In genomic region chr5:103208021-103208511, GRCm38 (mm10) we compare ENCODE assay signal across 10 mouse cellular contexts. TPM values are rescaled to one million over a fixed set of nuclear protein-coding genes. Genes with fewer than 3 reads are reported as not detected.
A peak's percentile ranks its signal among the peaks of the same experiment; 100 is the strongest.
DNase-seq lines count a peak whose midpoint lies in the region; ATAC-seq lines count a peak whose summit lies in the region.
"Had no signal": no experiment of that assay in that cellular context is flagged by ENCODE, and none has a peak within 500 bp of the region (broad histone marks: within the 10 kb centered on the region; RNA-seq: fewer than 3 reads in every experiment).

No protein-coding gene starts in this region.

- H3K27ac ChIP-seq in hindbrain, embryonic 13.5 days: peak overlapping the region; percentile 95
- peak overlapping the region; percentile 97 for H3K27ac ChIP-seq in midbrain, embryonic 16.5 days (ENCODE audit: low read length)
- no peak overlapping the region for H3K27ac ChIP-seq in embryonic facial prominence, embryonic 10.5 days (replicated peaks)
- H3K27ac ChIP-seq: kidney, postnatal 0 days had no signal

- H3K9ac ChIP-seq in hindbrain, embryonic 13.5 days: peak overlapping the region; percentile 91
- H3K9ac ChIP-seq in midbrain, embryonic 16.5 days (ENCODE audit: low read depth, low read length): peak overlapping the region; percentile 84

- peaks cover 35% of the 10 kb centered on the region for H3K4me1 ChIP-seq in hindbrain, embryonic 13.5 days (replicated peaks)
- peaks cover 20% of the 10 kb centered on the region for H3K4me1 ChIP-seq in midbrain, embryonic 16.5 days (ENCODE audit: control insufficient read depth, insufficient read depth, low read length)
- H3K4me1 ChIP-seq in embryonic facial prominence, embryonic 10.5 days: peaks cover 16% of the 10 kb centered on the region

- H3K27me3 ChIP-seq in hindbrain, embryonic 13.5 days: no peaks in the 10 kb centered on the region
- H3K27me3 ChIP-seq in midbrain, embryonic 16.5 days (ENCODE audit: control insufficient read depth, insufficient read depth, low read depth, low read length): no peaks in the 10 kb centered on the region
- H3K27me3 ChIP-seq in embryonic facial prominence, embryonic 10.5 days (replicated peaks; ENCODE audit: low read depth, poor library complexity, severe bottlenecking): no peaks in the 10 kb centered on the region

- ATAC-seq in hindbrain, embryonic 13.5 days (ENCODE audit: low FRiP score): no peak
- ATAC-seq in midbrain, embryonic 16.5 days: no peak; the same call in 1 of the 2 replicates

- no peaks in the 10 kb centered on the region for H3K9me3 ChIP-seq in hindbrain, embryonic 13.5 days
- H3K9me3 ChIP-seq in midbrain, embryonic 16.5 days (replicated peaks; ENCODE audit: control insufficient read depth, low read length, poor library complexity, severe bottlenecking): no peaks in the 10 kb centered on the region
- no peaks in the 10 kb centered on the region for H3K9me3 ChIP-seq in embryonic facial prominence, embryonic 10.5 days

- peak; percentile 58 for DNase-seq in cerebellum, adult 11-12 months
- peak; percentile 59 for DNase-seq in cerebellum, adult 9-10 months
- DNase-seq in embryonic facial prominence, embryonic 10.5 days (ENCODE audit: low spot score): no peak
- no peak for DNase-seq in adrenal gland, adult 18-20 months (ENCODE audit: low spot score in 2 of 2)
- no peak for DNase-seq in urinary bladder, adult 18-20 months (ENCODE audit: low spot score in 2 of 2)
- DNase-seq: embryo, embryonic 11 days had no signal

- H3K36me3 ChIP-seq in hindbrain, embryonic 13.5 days: peaks cover 19% of the 10 kb centered on the region
- H3K36me3 ChIP-seq in midbrain, embryonic 16.5 days (ENCODE audit: control insufficient read depth, insufficient read depth, low read length): 0 out of 2 replicates have a peak, but pooled peaks cover 9% of the 10 kb centered on the region
- H3K36me3 ChIP-seq in embryonic facial prominence, embryonic 10.5 days (replicated peaks): no peaks in the 10 kb centered on the region

- WGBS in hindbrain, embryonic 13.5 days: 35% methylated on average over 10 of the region's 10 CpGs
- WGBS in midbrain, embryonic 16.5 days: 31% methylated on average over 10 of the region's 10 CpGs
- 81% methylated on average over 10 of the region's 10 CpGs for WGBS in embryonic facial prominence, embryonic 10.5 days

- peak overlapping the region; percentile 64 for H3K4me3 ChIP-seq in hindbrain, embryonic 13.5 days
- peak overlapping the region; percentile 73 for H3K4me3 ChIP-seq in midbrain, embryonic 16.5 days (ENCODE audit: low read depth, low read length)
- H3K4me3 ChIP-seq in embryonic facial prominence, embryonic 10.5 days: no peak overlapping the region

- H3K4me2 ChIP-seq in hindbrain, embryonic 13.5 days: peak overlapping the region; percentile 76
- H3K4me2 ChIP-seq in midbrain, embryonic 16.5 days (ENCODE audit: low read length): peak overlapping the region; percentile 75
- H3K4me2 ChIP-seq: liver, embryonic 11.5 days had no signal

RNA-seq across cellular contexts. Expression of gene Mapk10, which starts 3.1 kb away (rescaled TPM):
- polyA plus RNA-seq in hindbrain, embryonic 13.5 days (2015; fragmentation: Nextera tagmentation; extraction: Ambion mirVana): 88.8 and 101 TPM in 2 replicates
- 132 and 133 TPM in 2 replicates for polyA plus RNA-seq in midbrain, embryonic 16.5 days (2015; fragmentation: Nextera tagmentation; extraction: Ambion mirVana)
- 6.6 and 7.2 TPM in 2 replicates for polyA plus RNA-seq in embryonic facial prominence, embryonic 10.5 days (2016; fragmentation: Nextera tagmentation; extraction: Ambion mirVana)
- 1 to 10 TPM; 5.7 to 9.8 TPM for total RNA-seq in adrenal gland, adult 18-20 months (2021)

Comparison
In these comparisons a context has a peak if more than half of its experiments do, and no peak if none do; other contexts are left out.
1. DNase-seq: peak in cerebellum, adult 11-12 months (single experiment) and cerebellum, adult 9-10 months (single experiment); none in embryonic facial prominence, embryonic 10.5 days (single experiment), adrenal gland, adult 18-20 months (0 of 2) and urinary bladder, adult 18-20 months (0 of 2).
2. RNA of gene Mapk10, which starts 3.1 kb away (polyA plus RNA-seq): 132 to 133 TPM in midbrain, embryonic 16.5 days and 88.8 to 101 TPM in hindbrain, embryonic 13.5 days; 6.6 to 7.2 TPM in embryonic facial prominence, embryonic 10.5 days; every median in the first group is over 10 times any median in the second.